Mouse (Mus musculus) ES-Bruce4 (cell line): ENCODE results near the gene Il18bp.

Experiments
- CTCF ChIP-seq: IDR thresholded peaks from one replicate; pipeline ENCODE4 v1.8.1; 2011; ENCODE audit warnings: low read depth, low read length
- EP300 ChIP-seq: IDR thresholded peaks from 2 replicates; pipeline ENCODE4 v1.6.1; 2011; ENCODE audit warnings: low read depth, low read length; ENCODE audit not compliant: insufficient read depth
- POLR2A ChIP-seq: IDR thresholded peaks from one replicate; pipeline ENCODE4 v1.8.1; 2011; ENCODE audit warnings: low read length; ENCODE audit not compliant: insufficient read depth

DNA sequence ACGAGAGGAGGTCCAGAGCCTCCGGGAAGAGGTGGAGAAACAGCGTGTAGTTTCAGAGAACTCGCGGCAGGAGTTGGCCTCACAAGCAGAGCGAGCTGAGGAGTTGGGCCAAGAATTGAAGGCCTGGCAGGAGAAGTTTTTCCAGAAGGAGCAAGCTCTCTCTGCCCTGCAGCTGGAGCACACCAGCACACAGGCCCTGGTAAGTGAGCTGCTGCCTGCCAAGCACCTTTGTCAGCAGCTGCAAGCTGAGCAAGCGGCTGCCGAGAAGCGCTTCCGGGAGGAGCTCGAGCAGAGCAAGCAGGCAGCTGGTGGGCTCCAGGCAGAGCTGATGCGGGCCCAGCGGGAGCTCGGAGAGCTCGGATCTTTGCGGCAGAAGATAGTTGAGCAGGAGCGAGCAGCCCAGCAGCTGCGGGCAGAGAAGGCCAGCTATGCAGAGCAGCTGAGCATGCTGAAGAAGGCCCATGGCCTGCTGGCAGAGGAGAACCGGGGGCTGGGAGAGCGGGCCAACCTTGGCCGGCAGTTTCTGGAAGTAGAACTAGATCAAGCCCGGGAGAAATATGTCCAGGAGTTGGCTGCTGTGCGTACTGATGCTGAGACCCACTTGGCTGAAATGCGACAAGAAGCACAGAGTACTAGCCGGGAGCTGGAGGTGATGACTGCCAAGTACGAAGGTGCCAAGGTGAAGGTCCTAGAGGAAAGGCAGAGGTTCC lies 17.4 kb downstream of the Il18bp start:
- no peak for TF ChIP-seq CTCF
- TF ChIP-seq POLR2A = no peak
- no peak for TF ChIP-seq EP300
